Mouse (Mus musculus) G1E (cell line): ENCODE measurements around the gene Nipa1. TPM values are rescaled to one million over a fixed set of nuclear protein-coding genes. Genes with fewer than 3 reads are reported as not detected.

ENCODE experiments used
- ATAC-seq: 2 replicates; pipeline ENCODE4 v1.8.0; 2016; ENCODE audit warnings: mild to moderate bottlenecking; ENCODE audit not compliant: insufficient number of reproducible peaks, poor library complexity, low FRiP score, severe bottlenecking; ENCODE audit errors: extremely low read depth
- DNase-seq: peaks from one replicate; pipeline ENCODE4 v3.0.0; 2012; ENCODE audit warnings: low spot score
- H3K27me3 ChIP-seq: 2 replicates; pipeline ENCODE4 v1.6.1; 2012; ENCODE audit warnings: mild to moderate bottlenecking, low read length, inconsistent platforms; ENCODE audit not compliant: insufficient read depth
- H3K36me3 ChIP-seq: replicated peaks from 2 replicates; pipeline ENCODE3; 2012; ENCODE audit warnings: mild to moderate bottlenecking, inconsistent platforms
- H3K4me1 ChIP-seq: 2 replicates; pipeline ENCODE4 v1.6.1; 2012; ENCODE audit warnings: low read depth, low read length, inconsistent platforms, mixed read lengths; ENCODE audit not compliant: insufficient read depth
- H3K4me3 ChIP-seq: 2 replicates; pipeline ENCODE4 v1.5.1; 2012; ENCODE audit warnings: low read depth, mild to moderate bottlenecking, inconsistent platforms, low read length, moderate library complexity, mixed read lengths
- H3K9me3 ChIP-seq: replicated peaks from 2 replicates; pipeline ENCODE4 v1.6.1; 2012; ENCODE audit warnings: inconsistent platforms
- CTCF ChIP-seq: IDR thresholded peaks from 2 replicates; pipeline ENCODE4 v1.5.1; 2012; ENCODE audit warnings: low read depth, low read length, inconsistent platforms, mixed read lengths
- GATA1 ChIP-seq: IDR thresholded peaks from 2 replicates; pipeline ENCODE4 v1.6.1; 2012; ENCODE audit warnings: borderline replicate concordance, low read length, inconsistent platforms, mixed read lengths
- GATA2 ChIP-seq: IDR thresholded peaks from 2 replicates; pipeline ENCODE4 v1.6.1; 2012; ENCODE audit warnings: low read depth, low read length, inconsistent platforms, borderline replicate concordance
- POLR2AphosphoS5 ChIP-seq: IDR thresholded peaks from 2 replicates; pipeline ENCODE4 v1.6.1; 2012; ENCODE audit warnings: low read depth, low read length, inconsistent platforms; ENCODE audit not compliant: insufficient replicate concordance
- TAL1 ChIP-seq: conservative IDR thresholded peaks from 2 replicates; pipeline ENCODE4 v1.6.1; 2012; ENCODE audit warnings: low read depth, low read length, inconsistent platforms, mixed read lengths
- polyA plus RNA-seq: library from polyadenylated mRNA; stranded (reverse); fragments of >175 nt; gene quantifications from 2 replicates; pipeline ENCODE4 v1.2.3, GENCODE M21; 2012
- total RNA-seq, 2 experiments: library from RNA; stranded (forward) in 1 of 2; stranded (reverse) in 1 of 2; fragments of 200-1000 nt in 1 of 2; fragments of >200 nt in 1 of 2; fragmentation: Nextera tagmentation in 1 of 2; gene quantifications; 2 replicates each; pipeline ENCODE4 v1.2.3; 2014 to 2017

The Nipa1 gene
- total and polyA plus RNA-seq, 3 experiments, result 2.0 to 10.2 (median 8.0) TPM

DNA sequence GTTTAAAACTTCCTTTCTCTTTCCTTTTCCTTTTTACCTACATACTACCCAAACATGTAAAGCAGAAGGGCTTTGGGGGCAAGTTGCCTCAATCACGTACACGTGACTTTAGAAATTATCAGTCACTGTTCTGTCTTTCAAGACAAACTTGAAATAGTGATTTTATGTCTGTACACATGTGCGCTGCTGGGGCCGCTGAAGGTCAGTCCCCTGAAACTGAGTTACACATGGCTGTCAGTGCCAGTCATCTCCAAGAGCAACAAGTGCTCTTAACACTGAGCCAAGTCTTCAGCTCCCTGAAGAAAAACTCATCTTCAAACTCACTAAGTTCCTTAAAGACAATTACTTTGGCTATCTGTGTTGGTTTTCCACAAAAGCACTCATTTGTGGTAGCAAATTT, 61.8 kb downstream of the Nipa1 start:
- no peak for DNase-seq
- Histone ChIP-seq H3K9me3 (no peaks in the 10 kb centered on the region), H3K4me1 (peaks cover 21% of the 10 kb centered on the region), H3K36me3 (peaks cover 55% of the 10 kb centered on the region), H3K27me3 (no peaks in the 10 kb centered on the region), H3K4me3 (no peak overlapping the region)
- ATAC-seq, result no peak
- TF ChIP-seq GATA2 (no peak), CTCF (no peak), POLR2AphosphoS5 (no peak), TAL1 (no peak), GATA1 (no peak)

DNA sequence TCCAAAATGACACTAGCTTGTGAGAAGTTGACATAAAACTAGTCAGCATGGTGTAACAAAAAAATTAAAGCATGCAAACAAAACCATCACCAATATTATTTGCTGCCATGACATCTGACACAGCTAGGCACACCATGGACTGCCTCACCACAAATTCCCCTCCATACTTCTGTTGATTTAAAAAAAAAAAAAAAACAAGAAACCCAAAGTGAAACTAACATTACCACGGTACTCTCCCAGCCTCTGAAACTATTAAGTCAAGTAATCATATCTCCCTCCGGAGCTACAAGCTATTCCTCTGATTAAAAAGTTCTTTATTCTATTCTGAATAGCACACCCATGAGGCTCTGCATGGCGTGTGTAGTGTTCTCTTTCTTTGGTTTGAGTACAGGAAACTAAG, 62.6 kb downstream of the Nipa1 start:
- no peak for DNase-seq
- TF ChIP-seq POLR2AphosphoS5, result no peak
- no peak for TF ChIP-seq CTCF
- no peak for TF ChIP-seq GATA2
- ATAC-seq, result no peak
- H3K27me3 ChIP-seq, result no peaks in the 10 kb centered on the region
- H3K9me3 ChIP-seq, result no peaks in the 10 kb centered on the region
- H3K36me3 ChIP-seq, result peaks cover 55% of the 10 kb centered on the region
- peaks cover 16% of the 10 kb centered on the region for H3K4me1 ChIP-seq
- H3K4me3 ChIP-seq, result no peak overlapping the region

DNA sequence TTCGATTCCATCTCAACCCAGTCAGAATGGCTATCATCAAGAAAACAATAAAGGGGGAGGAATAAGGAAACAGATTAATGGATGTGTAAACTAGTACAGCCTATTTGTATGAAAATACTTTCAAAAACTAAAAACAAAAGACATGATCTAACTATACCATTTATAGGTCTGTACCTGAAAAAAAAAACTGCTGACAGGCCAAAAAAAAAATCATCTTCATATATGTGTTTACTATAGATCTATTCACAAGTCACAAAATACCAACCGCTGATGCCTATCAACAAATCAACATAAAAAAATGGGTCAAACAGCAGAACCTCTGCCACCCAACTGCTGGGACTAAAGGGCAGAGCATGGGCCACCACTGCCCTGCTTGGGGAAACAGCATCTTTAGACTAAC, 63.7 kb downstream of the Nipa1 start:
- DNase-seq, result no peak
- H3K9me3 ChIP-seq, result no peaks in the 10 kb centered on the region
- H3K4me3 ChIP-seq, result no peak overlapping the region
- peaks cover 15% of the 10 kb centered on the region for H3K4me1 ChIP-seq
- peaks cover 55% of the 10 kb centered on the region for H3K36me3 ChIP-seq
- H3K27me3 ChIP-seq, result no peaks in the 10 kb centered on the region
- ATAC-seq, result no peak
- TF ChIP-seq POLR2AphosphoS5, result no peak
- no peak for TF ChIP-seq GATA1
- TF ChIP-seq CTCF, result no peak

DNA sequence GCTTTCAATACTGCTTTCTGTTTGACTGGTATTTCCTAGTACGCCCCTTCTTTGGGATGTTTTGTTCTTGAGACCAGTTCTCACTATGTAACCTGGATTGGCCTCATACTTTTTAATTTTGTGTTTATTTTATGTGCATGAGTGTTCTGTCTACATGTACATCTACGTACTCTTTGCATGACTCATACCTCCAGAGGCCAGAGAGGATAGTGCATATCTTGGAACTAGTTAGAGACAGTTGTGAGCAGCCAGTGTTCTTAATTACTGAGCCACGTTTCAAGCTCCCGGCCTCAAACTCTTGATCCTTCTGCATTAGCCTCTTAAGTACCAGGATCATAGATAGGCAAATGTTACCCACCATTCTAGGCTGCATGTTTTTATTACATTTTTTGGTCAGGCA, 81.4 kb downstream of the Nipa1 start:
- DNase-seq, result no peak
- H3K36me3 ChIP-seq, result peaks cover 64% of the 10 kb centered on the region
- H3K27me3 ChIP-seq, result no peaks in the 10 kb centered on the region
- no peak overlapping the region for H3K4me3 ChIP-seq
- H3K9me3 ChIP-seq, result no peaks in the 10 kb centered on the region
- TF ChIP-seq GATA1 (no peak), GATA2 (no peak), POLR2AphosphoS5 (no peak), TAL1 (no peak)
- no peaks in the 10 kb centered on the region for H3K4me1 ChIP-seq
- ATAC-seq, result no peak

DNA sequence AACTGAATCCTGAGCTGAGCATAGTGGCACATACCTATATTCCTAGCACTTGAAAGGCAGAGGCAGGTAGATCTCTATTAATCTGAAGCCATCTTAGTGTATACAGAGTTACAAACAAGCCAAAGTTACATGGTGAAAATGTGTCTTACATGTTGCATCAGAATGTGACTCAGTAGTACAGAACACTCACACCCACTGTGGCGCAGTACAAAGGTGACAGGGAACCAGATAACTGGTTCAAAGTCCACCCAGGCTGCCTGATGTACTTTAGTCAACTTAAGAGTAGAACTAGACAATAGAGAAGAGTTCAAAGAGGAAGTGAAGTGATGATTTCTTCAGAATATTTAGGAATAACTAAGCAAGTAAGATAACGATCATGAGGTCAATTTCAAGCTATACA, 84.7 kb downstream of the Nipa1 start:
- no peak for DNase-seq
- H3K9me3 ChIP-seq, result no peaks in the 10 kb centered on the region
- H3K4me3 ChIP-seq, result no peak overlapping the region
- peaks cover 66% of the 10 kb centered on the region for H3K36me3 ChIP-seq
- no peak; the same call in 1 of the 2 replicates for ATAC-seq
- TF ChIP-seq CTCF (no peak), TAL1 (no peak), GATA2 (no peak), GATA1 (no peak), POLR2AphosphoS5 (no peak)
- no peaks in the 10 kb centered on the region for H3K27me3 ChIP-seq
- H3K4me1 ChIP-seq, result no peaks in the 10 kb centered on the region

DNA sequence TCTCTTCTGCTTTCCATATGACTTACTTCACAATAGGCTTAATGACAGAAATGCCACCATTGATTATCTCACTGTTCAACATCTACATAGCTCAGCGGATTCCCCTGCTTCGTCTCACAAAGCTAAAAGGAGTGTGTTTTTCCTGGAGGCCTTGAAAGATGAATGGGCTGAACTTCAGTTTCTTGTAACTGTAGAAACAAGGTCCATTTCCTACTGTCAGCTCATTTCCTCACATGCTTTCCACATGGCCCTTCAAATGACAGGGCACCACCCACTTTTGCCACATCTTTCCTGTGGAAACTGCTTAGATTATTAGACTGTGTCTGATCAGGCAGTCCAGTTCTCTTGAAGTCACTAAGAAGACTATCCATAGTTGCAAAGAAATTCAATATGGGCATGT, 91.1 kb downstream of the Nipa1 start:
- H3K9me3 ChIP-seq, result no peaks in the 10 kb centered on the region
- H3K27me3 ChIP-seq, result no peaks in the 10 kb centered on the region
- H3K4me1 ChIP-seq, result no peaks in the 10 kb centered on the region
- TF ChIP-seq POLR2AphosphoS5 (no peak), CTCF (no peak), GATA2 (no peak), TAL1 (no peak), GATA1 (no peak)
- H3K4me3 ChIP-seq, result no peak overlapping the region
- peaks cover 67% of the 10 kb centered on the region for H3K36me3 ChIP-seq
- no peak for DNase-seq
- ATAC-seq, result no peak

Other genes starting within 250 kb of the Nipa1 start
- 44.1 and 53.4 TPM in 2 replicates for gene Tubgcp5, start 225.8 kb downstream of the Nipa1 start, total RNA-seq (2014; fragmentation: Nextera tagmentation)
- 45.6 and 51.6 TPM in 2 replicates for gene Tubgcp5, start 225.8 kb downstream of the Nipa1 start, total RNA-seq (2017)
- 1.6 and 2.6 TPM in 2 replicates for gene Tubgcp5, start 225.8 kb downstream of the Nipa1 start, polyA plus RNA-seq
- gene Cyfip1, start 178.2 kb downstream of the Nipa1 start, total RNA-seq (2014; fragmentation: Nextera tagmentation), result 45.4 and 70.8 TPM in 2 replicates
- 53.8 and 60.7 TPM in 2 replicates for gene Cyfip1, start 178.2 kb downstream of the Nipa1 start, total RNA-seq (2017)
- gene Cyfip1, start 178.2 kb downstream of the Nipa1 start, polyA plus RNA-seq, result 27.2 and 39.0 TPM in 2 replicates
- 57.3 and 59.1 TPM in 2 replicates for gene Nipa2, start 57.5 kb downstream of the Nipa1 start, total RNA-seq (2014; fragmentation: Nextera tagmentation)
- gene Nipa2, start 57.5 kb downstream of the Nipa1 start, total RNA-seq (2017), result 45.7 and 46.8 TPM in 2 replicates
- 8.4 and 8.9 TPM in 2 replicates for gene Nipa2, start 57.5 kb downstream of the Nipa1 start, polyA plus RNA-seq
- 51.5 and 54.0 TPM in 2 replicates for gene Herc2, start 30.2 kb upstream of the Nipa1 start, total RNA-seq (2014; fragmentation: Nextera tagmentation)
- gene Herc2, start 30.2 kb upstream of the Nipa1 start, total RNA-seq (2017), result 37.3 and 39.1 TPM in 2 replicates
- gene Herc2, start 30.2 kb upstream of the Nipa1 start, polyA plus RNA-seq, result 2.8 and 4.0 TPM in 2 replicates
- not detected in 2 replicates for gene Oca2, start 219.8 kb upstream of the Nipa1 start, total RNA-seq (2014; fragmentation: Nextera tagmentation)
- gene Oca2, start 219.8 kb upstream of the Nipa1 start, total RNA-seq (2017), result not detected in 2 replicates
- not detected in 2 replicates for gene Oca2, start 219.8 kb upstream of the Nipa1 start, polyA plus RNA-seq